26 mouse cellular contexts compared by ENCODE assay signal in the genomic region with DNA sequence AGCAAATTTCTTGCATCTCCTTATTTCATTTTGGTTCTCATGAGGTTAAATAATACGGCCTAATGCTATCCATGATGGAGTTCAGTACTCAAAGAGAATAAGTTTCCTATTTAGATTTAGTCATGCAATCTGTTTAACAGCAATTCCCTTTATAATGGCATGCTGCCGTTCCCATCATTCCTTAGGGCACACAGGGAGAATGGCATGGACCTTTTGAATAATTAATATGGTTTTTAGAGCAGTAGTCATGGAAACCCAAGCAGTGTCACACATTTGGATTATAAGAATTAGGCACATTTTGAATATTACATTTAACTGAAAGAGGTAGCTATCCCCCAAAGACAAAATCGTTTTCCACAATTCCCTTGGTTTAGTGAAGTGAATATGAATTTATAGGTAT.
DNase-seq lines count a peak whose midpoint lies in the region; ATAC-seq lines count a peak whose summit lies in the region.
"Had no signal": no experiment of that assay in that cellular context is flagged by ENCODE, and none has a peak within 500 bp of the region (broad histone marks: within the 10 kb centered on the region; RNA-seq: fewer than 3 reads in every experiment).

No protein-coding gene starts in this region.

- no peak overlapping the region for H3K9ac ChIP-seq in forebrain, embryonic 16.5 days (replicated peaks; ENCODE audit: low read depth, low read length)
- H3K9ac ChIP-seq in forebrain, embryonic 11.5 days (ENCODE audit: low read length), result no peak overlapping the region
- H3K9ac ChIP-seq in midbrain, embryonic 11.5 days (ENCODE audit: low read length), result no peak overlapping the region
- no peak overlapping the region for H3K9ac ChIP-seq in midbrain, embryonic 13.5 days (replicated peaks)
- H3K9ac ChIP-seq in midbrain, embryonic 16.5 days (ENCODE audit: low read depth, low read length), result no peak overlapping the region
- H3K9ac ChIP-seq: forebrain, embryonic 12.5 days; forebrain, postnatal 0 days; heart, embryonic 15.5 days; hindbrain, embryonic 15.5 days had no signal

- no peak overlapping the region for H3K4me2 ChIP-seq in forebrain, embryonic 16.5 days (ENCODE audit: low read length)
- H3K4me2 ChIP-seq in forebrain, embryonic 11.5 days (ENCODE audit: low read depth, low read length, severe bottlenecking), result no peak overlapping the region
- no peak overlapping the region for H3K4me2 ChIP-seq in midbrain, embryonic 11.5 days
- no peak overlapping the region for H3K4me2 ChIP-seq in midbrain, embryonic 13.5 days (replicated peaks)
- H3K4me2 ChIP-seq in midbrain, embryonic 16.5 days (ENCODE audit: low read length), result no peak overlapping the region
- H3K4me2 ChIP-seq: forebrain, embryonic 12.5 days; heart, embryonic 11.5 days; heart, embryonic 15.5 days; hindbrain, embryonic 15.5 days had no signal

- no peak overlapping the region for H3K4me3 ChIP-seq in forebrain, embryonic 16.5 days (replicated peaks; ENCODE audit: low read length)
- no peak overlapping the region for H3K4me3 ChIP-seq in forebrain, embryonic 11.5 days (ENCODE audit: low read depth, low read length)
- no peak overlapping the region for H3K4me3 ChIP-seq in midbrain, embryonic 11.5 days (ENCODE audit: low read depth, low read length)
- H3K4me3 ChIP-seq in midbrain, embryonic 10.5 days, result no peak overlapping the region
- no peak overlapping the region for H3K4me3 ChIP-seq in midbrain, embryonic 13.5 days (replicated peaks)
- no peak overlapping the region for H3K4me3 ChIP-seq in midbrain, embryonic 16.5 days (ENCODE audit: low read depth, low read length)
- H3K4me3 ChIP-seq: forebrain, embryonic 12.5 days; gastrocnemius, adult 2 months; heart, embryonic 15.5 days; hindbrain, embryonic 10.5 days; hindbrain, embryonic 15.5 days had no signal

- H3K9me3 ChIP-seq in forebrain, embryonic 16.5 days (ENCODE audit: control insufficient read depth, low read length), result no peaks in the 10 kb centered on the region
- H3K9me3 ChIP-seq in forebrain, embryonic 11.5 days (ENCODE audit: control insufficient read depth, low read length), result no peaks in the 10 kb centered on the region
- H3K9me3 ChIP-seq in midbrain, embryonic 11.5 days (ENCODE audit: control insufficient read depth, low read length), result no peaks in the 10 kb centered on the region
- no peaks in the 10 kb centered on the region for H3K9me3 ChIP-seq in midbrain, embryonic 10.5 days (replicated peaks)
- no peaks in the 10 kb centered on the region for H3K9me3 ChIP-seq in midbrain, embryonic 13.5 days
- H3K9me3 ChIP-seq in midbrain, embryonic 16.5 days (replicated peaks; ENCODE audit: control insufficient read depth, low read length, poor library complexity, severe bottlenecking), result no peaks in the 10 kb centered on the region
- H3K9me3 ChIP-seq: forebrain, embryonic 12.5 days; heart, embryonic 15.5 days; hindbrain, embryonic 10.5 days; hindbrain, embryonic 15.5 days had no signal

- peak; percentile 38; the same call in 1 of the 2 replicates for ATAC-seq in forebrain, embryonic 16.5 days
- no peak for ATAC-seq in forebrain, embryonic 11.5 days (replicated peaks; ENCODE audit: low FRiP score)
- peak; percentile 72; the same call in 1 of the 2 replicates for ATAC-seq in midbrain, embryonic 11.5 days (ENCODE audit: low FRiP score)
- peak; percentile 80 for ATAC-seq in midbrain, embryonic 13.5 days
- ATAC-seq in midbrain, embryonic 16.5 days, result peak; percentile 71; the same call in 1 of the 2 replicates
- ATAC-seq: CD4-positive, CD25-positive, alpha-beta regulatory T cell, adult 4 months; forebrain, postnatal 0 days; inflammation-experienced regulatory T-cells, adult 6 months; intestine, embryonic 16.5 days had no signal

- no peaks in the 10 kb centered on the region for H3K27me3 ChIP-seq in forebrain, embryonic 16.5 days (replicated peaks; ENCODE audit: control insufficient read depth, insufficient read depth, low read length)
- H3K27me3 ChIP-seq in forebrain, embryonic 11.5 days (ENCODE audit: control insufficient read depth, insufficient read depth, low read length), result no peaks in the 10 kb centered on the region
- no peaks in the 10 kb centered on the region for H3K27me3 ChIP-seq in midbrain, embryonic 11.5 days (ENCODE audit: control insufficient read depth, insufficient read depth, low read length)
- H3K27me3 ChIP-seq in midbrain, embryonic 10.5 days (ENCODE audit: low read depth, poor library complexity, severe bottlenecking), result no peaks in the 10 kb centered on the region
- no peaks in the 10 kb centered on the region for H3K27me3 ChIP-seq in midbrain, embryonic 13.5 days
- H3K27me3 ChIP-seq in midbrain, embryonic 16.5 days (ENCODE audit: control insufficient read depth, insufficient read depth, low read depth, low read length), result no peaks in the 10 kb centered on the region
- H3K27me3 ChIP-seq: forebrain, embryonic 12.5 days; heart, embryonic 15.5 days; hindbrain, embryonic 15.5 days had no signal

- WGBS in forebrain, embryonic 16.5 days, result 42% methylated on average over 3 of the region's 3 CpGs
- WGBS in forebrain, embryonic 11.5 days, result 58% methylated on average over 3 of the region's 3 CpGs
- 72% methylated on average over 3 of the region's 3 CpGs for WGBS in midbrain, embryonic 11.5 days
- 80% methylated on average over 3 of the region's 3 CpGs for WGBS in midbrain, embryonic 10.5 days
- WGBS in midbrain, embryonic 13.5 days, result 43% methylated on average over 3 of the region's 3 CpGs
- 44% methylated on average over 3 of the region's 3 CpGs for WGBS in midbrain, embryonic 16.5 days

- no peak for DNase-seq in forebrain, embryonic 11.5 days (ENCODE audit: low spot score)
- DNase-seq in midbrain, embryonic 11.5 days (ENCODE audit: low spot score, missing footprints), result no peak
- DNase-seq in midbrain, embryonic 10.5 days (ENCODE audit: low spot score), result no peak
- no peak for DNase-seq in testis, postnatal 14 days (ENCODE audit: low spot score)
- DNase-seq: adrenal gland, adult 2 months; adrenal gland, postnatal 14 days; cerebellum, adult 18-20 months; cerebellum, adult 9-10 months; cerebellum, postnatal 14 days; forebrain, postnatal 0 days; gastrocnemius, adult 2 months; gastrocnemius, postnatal 14 days; heart, adult 11 months; heart, postnatal 10 days; heart, postnatal 36 days had no signal

- H3K27ac ChIP-seq in forebrain, embryonic 16.5 days (ENCODE audit: low read length), result no peak overlapping the region
- H3K27ac ChIP-seq in forebrain, embryonic 11.5 days (ENCODE audit: low read depth, low read length), result no peak overlapping the region
- H3K27ac ChIP-seq in midbrain, embryonic 11.5 days (ENCODE audit: low read depth, low read length), result no peak overlapping the region
- no peak overlapping the region for H3K27ac ChIP-seq in midbrain, embryonic 10.5 days (replicated peaks)
- H3K27ac ChIP-seq in midbrain, embryonic 13.5 days, result no peak overlapping the region; the same call in 1 of the 2 replicates
- H3K27ac ChIP-seq in midbrain, embryonic 16.5 days (ENCODE audit: low read length), result no peak overlapping the region
- H3K27ac ChIP-seq: forebrain, embryonic 12.5 days; gastrocnemius, adult 2 months; heart, embryonic 15.5 days; hindbrain, embryonic 10.5 days; hindbrain, embryonic 15.5 days had no signal

- no peaks in the 10 kb centered on the region for H3K36me3 ChIP-seq in forebrain, embryonic 16.5 days (ENCODE audit: control insufficient read depth, insufficient read depth)
- H3K36me3 ChIP-seq in forebrain, embryonic 11.5 days (ENCODE audit: control insufficient read depth, insufficient read depth, low read length), result no peaks in the 10 kb centered on the region
- H3K36me3 ChIP-seq in midbrain, embryonic 11.5 days (ENCODE audit: control insufficient read depth, insufficient read depth, low read length), result no peaks in the 10 kb centered on the region
- H3K36me3 ChIP-seq in midbrain, embryonic 10.5 days, result no peaks in the 10 kb centered on the region
- H3K36me3 ChIP-seq in midbrain, embryonic 13.5 days, result no peaks in the 10 kb centered on the region
- H3K36me3 ChIP-seq in midbrain, embryonic 16.5 days (ENCODE audit: control insufficient read depth, insufficient read depth, low read length), result no peaks in the 10 kb centered on the region
- H3K36me3 ChIP-seq: forebrain, embryonic 12.5 days; heart, embryonic 15.5 days; hindbrain, embryonic 10.5 days; hindbrain, embryonic 15.5 days had no signal

- H3K4me1 ChIP-seq in forebrain, embryonic 16.5 days (replicated peaks; ENCODE audit: control insufficient read depth, insufficient read depth, low read length), result peaks cover 3% of the 10 kb centered on the region; the same call in 1 of the 2 replicates
- H3K4me1 ChIP-seq in forebrain, embryonic 11.5 days (replicated peaks; ENCODE audit: control insufficient read depth, insufficient read depth, low read length), result no peaks in the 10 kb centered on the region
- H3K4me1 ChIP-seq in midbrain, embryonic 11.5 days (ENCODE audit: control insufficient read depth, insufficient read depth, low read length), result no peaks in the 10 kb centered on the region
- no peaks in the 10 kb centered on the region for H3K4me1 ChIP-seq in midbrain, embryonic 10.5 days
- H3K4me1 ChIP-seq in midbrain, embryonic 13.5 days (replicated peaks), result peaks cover 6% of the 10 kb centered on the region
- H3K4me1 ChIP-seq in midbrain, embryonic 16.5 days (ENCODE audit: control insufficient read depth, insufficient read depth, low read length), result peaks cover 5% of the 10 kb centered on the region
- H3K4me1 ChIP-seq: forebrain, embryonic 12.5 days; heart, embryonic 15.5 days; hindbrain, embryonic 10.5 days; hindbrain, embryonic 15.5 days had no signal
